Mouse (Mus musculus) cerebellum, postnatal 14 days (tissue): ENCODE measurements around the gene Obox5.
"Not testable (repeated sequence)": the region's sequence is repeated elsewhere in the genome, so short reads cannot be mapped to it uniquely, and the experiment has no call there.

Experiments used
- DNase-seq, 2 experiments: peaks; one replicate each; pipeline ENCODE4 v3.0.0; 2021; ENCODE audit warnings: mixed read lengths in 2 of 2

The Obox5 gene

GRCm38 (mm10) chr7:15749831-15750230, at the start of gene Obox5:
Gene Obox5 (plus strand): TSS chr7:15750131.
- not testable (repeated sequence) for DNase-seq

DNA sequence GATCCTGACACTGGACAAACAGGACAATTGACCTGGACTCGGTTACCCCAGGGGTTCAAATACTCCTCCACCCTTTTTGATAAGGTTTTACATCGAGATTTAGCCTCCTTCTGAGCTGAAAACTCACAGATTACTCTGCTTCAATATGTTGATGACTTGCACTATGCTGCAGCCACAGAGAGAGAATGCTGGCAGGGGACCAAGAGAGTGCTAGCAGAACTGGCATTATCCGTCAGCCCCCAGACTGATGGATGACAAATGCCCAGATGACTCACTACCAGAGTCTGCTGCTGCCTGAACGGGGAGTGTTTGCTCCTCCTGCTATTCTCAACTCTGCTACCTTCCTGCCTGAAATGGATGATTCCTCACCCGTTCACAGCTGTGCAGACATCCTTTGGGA, 635 bp upstream of the Obox5 start:
- DNase-seq, result not testable (repeated sequence)
